Mouse (Mus musculus): ENCODE results near the gene Ocm.

The Ocm gene

GRCm38 (mm10) chr5:143999409-143999808, 27.1 kb downstream of the Ocm start:
- no peak for DNase-seq (ENCODE audit: low spot score)

- DNase-seq (ENCODE audit: low spot score): no peak
Measured at GRCm38 (mm10) chr5:143994632-143995365, 31.7 kb downstream of the Ocm start.

- no peak for DNase-seq (ENCODE audit: low spot score)
Measured at GRCm38 (mm10) chr5:143993849-143994248, 32.6 kb downstream of the Ocm start.

GRCm38 (mm10) chr5:143993260-143993659, 33.2 kb downstream of the Ocm start:
- peak; percentile 54 for DNase-seq (ENCODE audit: low spot score)

- DNase-seq (ENCODE audit: low spot score): peak; percentile 92
Measured at GRCm38 (mm10) chr5:143992661-143993060, 33.8 kb downstream of the Ocm start.

- no peak for DNase-seq (ENCODE audit: low spot score)
Measured at GRCm38 (mm10) chr5:143990086-143990485, 36.4 kb downstream of the Ocm start.

GRCm38 (mm10) chr5:143989046-143989445, 37.4 kb downstream of the Ocm start:
- DNase-seq (ENCODE audit: low spot score): no peak

- no peak for DNase-seq (ENCODE audit: low spot score)
Measured at GRCm38 (mm10) chr5:143987596-143987995, 38.9 kb downstream of the Ocm start.

- no peak for DNase-seq (ENCODE audit: low spot score)
Measured at GRCm38 (mm10) chr5:143985381-143985780, 41.1 kb downstream of the Ocm start.

GRCm38 (mm10) chr5:143982361-143982760, 44.1 kb downstream of the Ocm start:
- no peak for DNase-seq (ENCODE audit: low spot score)

- DNase-seq (ENCODE audit: low spot score): no peak
Measured at GRCm38 (mm10) chr5:143980858-143981257, 45.6 kb downstream of the Ocm start.

- no peak for DNase-seq (ENCODE audit: low spot score)
Measured at GRCm38 (mm10) chr5:143976726-143977431, 49.6 kb downstream of the Ocm start.

GRCm38 (mm10) chr5:143976232-143976631, 50.2 kb downstream of the Ocm start:
- DNase-seq (ENCODE audit: low spot score): no peak

GRCm38 (mm10) chr5:143975631-143975933, 50.9 kb downstream of the Ocm start:
- DNase-seq (ENCODE audit: low spot score): no peak

GRCm38 (mm10) chr5:143974931-143975630, 51.4 kb downstream of the Ocm start:
- peak; percentile 47 for DNase-seq (ENCODE audit: low spot score)

- no peak for DNase-seq (ENCODE audit: low spot score)
Measured at GRCm38 (mm10) chr5:143972628-143973027, 53.8 kb downstream of the Ocm start.
